Mouse (Mus musculus): ENCODE data around the gene Nxpe2. TPM values are rescaled to one million over a fixed set of nuclear protein-coding genes. Genes with fewer than 3 reads are reported as not detected.
"Not testable (repeated sequence)": the region's sequence is repeated elsewhere in the genome, so short reads cannot be mapped to it uniquely, and the experiment has no call there.

Gene Nxpe2
- polyA plus RNA-seq, 1 experiment from 2014 or later: 0.19 TPM

- H3K27me3 ChIP-seq: no peaks in the 10 kb centered on the region
- ATAC-seq (replicated peaks): no peak
- no peaks in the 10 kb centered on the region for H3K9me3 ChIP-seq
- WGBS: 50% methylated on average over 9 of the region's 9 CpGs
- H3K9ac ChIP-seq (replicated peaks): no peak overlapping the region
- no peaks in the 10 kb centered on the region for H3K36me3 ChIP-seq
- H3K4me3 ChIP-seq: no peak overlapping the region
- H3K27ac ChIP-seq (replicated peaks): no peak overlapping the region
- no peaks in the 10 kb centered on the region for H3K4me1 ChIP-seq
- H3K4me2 ChIP-seq (replicated peaks): no peak overlapping the region
Measured at GRCm38 (mm10) chr9:48345456-48345855, 7.8 kb downstream of the Nxpe2 start.

GRCm38 (mm10) chr9:48340708-48341380, 12.4 kb downstream of the Nxpe2 start:
- H3K4me2 ChIP-seq (replicated peaks): no peak overlapping the region
- WGBS: 87% methylated on average over 10 of the region's 10 CpGs
- no peaks in the 10 kb centered on the region for H3K36me3 ChIP-seq
- H3K9me3 ChIP-seq: no peaks in the 10 kb centered on the region
- ATAC-seq (replicated peaks): no peak
- no peaks in the 10 kb centered on the region for H3K27me3 ChIP-seq
- H3K4me3 ChIP-seq: no peak overlapping the region
- no peak overlapping the region for H3K9ac ChIP-seq (replicated peaks)
- no peak overlapping the region for H3K27ac ChIP-seq (replicated peaks)
- H3K4me1 ChIP-seq: no peaks in the 10 kb centered on the region

- no peak overlapping the region for H3K4me3 ChIP-seq
- no peaks in the 10 kb centered on the region for H3K9me3 ChIP-seq
- 42% methylated on average over 5 of the region's 5 CpGs for WGBS
- no peak overlapping the region for H3K27ac ChIP-seq (replicated peaks)
- H3K36me3 ChIP-seq: no peaks in the 10 kb centered on the region
- no peak overlapping the region for H3K9ac ChIP-seq (replicated peaks)
- H3K4me1 ChIP-seq: no peaks in the 10 kb centered on the region
- no peak overlapping the region for H3K4me2 ChIP-seq (replicated peaks)
- no peak for ATAC-seq (replicated peaks)
- H3K27me3 ChIP-seq: no peaks in the 10 kb centered on the region
Measured at GRCm38 (mm10) chr9:48339563-48339962, 13.7 kb downstream of the Nxpe2 start.

- H3K4me1 ChIP-seq: no peaks in the 10 kb centered on the region
- H3K36me3 ChIP-seq: no peaks in the 10 kb centered on the region
- no peak for ATAC-seq (replicated peaks)
- H3K9ac ChIP-seq (replicated peaks): no peak overlapping the region
- H3K27me3 ChIP-seq: no peaks in the 10 kb centered on the region
- no peak overlapping the region for H3K4me2 ChIP-seq (replicated peaks)
- WGBS: 86% methylated on average over 4 of the region's 4 CpGs
- H3K27ac ChIP-seq (replicated peaks): no peak overlapping the region
- H3K9me3 ChIP-seq: no peaks in the 10 kb centered on the region
- H3K4me3 ChIP-seq: no peak overlapping the region
Measured at GRCm38 (mm10) chr9:48338783-48339455, 14.3 kb downstream of the Nxpe2 start.

- Histone ChIP-seq H3K4me2 (replicated peaks) (no peak overlapping the region), H3K36me3 (no peaks in the 10 kb centered on the region), H3K27me3 (no peaks in the 10 kb centered on the region), H3K4me1 (no peaks in the 10 kb centered on the region), H3K4me3 (no peak overlapping the region), H3K9ac (replicated peaks) (no peak overlapping the region), H3K27ac (replicated peaks) (no peak overlapping the region), H3K9me3 (no peaks in the 10 kb centered on the region)
- WGBS: 93% methylated on average over 7 of the region's 7 CpGs
- ATAC-seq (replicated peaks): no peak
Measured at GRCm38 (mm10) chr9:48329597-48329996, 23.7 kb downstream of the Nxpe2 start.

GRCm38 (mm10) chr9:48326338-48326737, 26.9 kb downstream of the Nxpe2 start:
- Histone ChIP-seq H3K4me1 (no peaks in the 10 kb centered on the region), H3K9me3 (no peaks in the 10 kb centered on the region), H3K9ac (replicated peaks) (no peak overlapping the region), H3K36me3 (no peaks in the 10 kb centered on the region), H3K4me2 (replicated peaks) (no peak overlapping the region), H3K27me3 (no peaks in the 10 kb centered on the region), H3K27ac (replicated peaks) (no peak overlapping the region), H3K4me3 (no peak overlapping the region)
- WGBS: 93% methylated on average over 9 of the region's 9 CpGs
- no peak for ATAC-seq (replicated peaks)

GRCm38 (mm10) chr9:48315825-48316224, 37.4 kb downstream of the Nxpe2 start:
- H3K4me3 ChIP-seq: no peak overlapping the region
- H3K27ac ChIP-seq (replicated peaks): no peak overlapping the region
- no peak overlapping the region for H3K4me2 ChIP-seq (replicated peaks)
- no peaks in the 10 kb centered on the region for H3K27me3 ChIP-seq
- H3K36me3 ChIP-seq: no peaks in the 10 kb centered on the region
- no peaks in the 10 kb centered on the region for H3K9me3 ChIP-seq
- 86% methylated on average over 1 of the region's 1 CpGs for WGBS
- no peak for ATAC-seq (replicated peaks)
- H3K4me1 ChIP-seq: no peaks in the 10 kb centered on the region
- H3K9ac ChIP-seq (replicated peaks): no peak overlapping the region

- H3K27ac ChIP-seq (replicated peaks): no peak overlapping the region
- H3K4me3 ChIP-seq: no peak overlapping the region
- 10% methylated on average over 3 of the region's 3 CpGs for WGBS
- H3K9ac ChIP-seq (replicated peaks): no peak overlapping the region
- ATAC-seq (replicated peaks): no peak
- H3K27me3 ChIP-seq: no peaks in the 10 kb centered on the region
- no peaks in the 10 kb centered on the region for H3K36me3 ChIP-seq
- no peak overlapping the region for H3K4me2 ChIP-seq (replicated peaks)
- H3K9me3 ChIP-seq: no peaks in the 10 kb centered on the region
- H3K4me1 ChIP-seq: no peaks in the 10 kb centered on the region
Measured at GRCm38 (mm10) chr9:48314194-48314593, 39.1 kb downstream of the Nxpe2 start.

GRCm38 (mm10) chr9:48311241-48311640, 42.0 kb downstream of the Nxpe2 start:
- no peak overlapping the region for H3K4me2 ChIP-seq (replicated peaks)
- no peaks in the 10 kb centered on the region for H3K27me3 ChIP-seq
- ATAC-seq (replicated peaks): no peak
- H3K36me3 ChIP-seq: no peaks in the 10 kb centered on the region
- H3K9me3 ChIP-seq: no peaks in the 10 kb centered on the region
- H3K4me3 ChIP-seq: no peak overlapping the region
- no peak overlapping the region for H3K27ac ChIP-seq (replicated peaks)
- no peak overlapping the region for H3K9ac ChIP-seq (replicated peaks)
- WGBS: 80% methylated on average over 5 of the region's 5 CpGs
- H3K4me1 ChIP-seq: no peaks in the 10 kb centered on the region

- not testable (repeated sequence) for H3K4me2 ChIP-seq (replicated peaks); H3K4me1 ChIP-seq; H3K36me3 ChIP-seq; H3K27ac ChIP-seq (replicated peaks); H3K9me3 ChIP-seq; H3K9ac ChIP-seq (replicated peaks); H3K4me3 ChIP-seq; ATAC-seq (replicated peaks); H3K27me3 ChIP-seq
- 25% methylated on average over 5 of the region's 5 CpGs for WGBS
Measured at GRCm38 (mm10) chr9:48303564-48303963, 49.7 kb downstream of the Nxpe2 start.

- no peak overlapping the region for H3K4me3 ChIP-seq
- no peaks in the 10 kb centered on the region for H3K27me3 ChIP-seq
- no peaks in the 10 kb centered on the region for H3K36me3 ChIP-seq
- H3K27ac ChIP-seq (replicated peaks): no peak overlapping the region
- no peak overlapping the region for H3K9ac ChIP-seq (replicated peaks)
- 94% methylated on average over 7 of the region's 7 CpGs for WGBS
- no peaks in the 10 kb centered on the region for H3K4me1 ChIP-seq
- no peak overlapping the region for H3K4me2 ChIP-seq (replicated peaks)
- no peaks in the 10 kb centered on the region for H3K9me3 ChIP-seq
- ATAC-seq (replicated peaks): no peak
Measured at GRCm38 (mm10) chr9:48298983-48299382, 54.3 kb downstream of the Nxpe2 start.

GRCm38 (mm10) chr9:48294754-48295153, 58.5 kb downstream of the Nxpe2 start:
- H3K4me1 ChIP-seq: no peaks in the 10 kb centered on the region
- 66% methylated on average over 2 of the region's 2 CpGs for WGBS
- no peak overlapping the region for H3K27ac ChIP-seq (replicated peaks)
- no peaks in the 10 kb centered on the region for H3K36me3 ChIP-seq
- ATAC-seq (replicated peaks): no peak
- no peaks in the 10 kb centered on the region for H3K9me3 ChIP-seq
- H3K27me3 ChIP-seq: no peaks in the 10 kb centered on the region
- H3K4me3 ChIP-seq: no peak overlapping the region
- H3K9ac ChIP-seq (replicated peaks): no peak overlapping the region
- H3K4me2 ChIP-seq (replicated peaks): no peak overlapping the region

GRCm38 (mm10) chr9:48290281-48290680, 63.0 kb downstream of the Nxpe2 start:
- no peaks in the 10 kb centered on the region for H3K36me3 ChIP-seq
- H3K9ac ChIP-seq (replicated peaks): no peak overlapping the region
- 90% methylated on average over 1 of the region's 1 CpGs for WGBS
- no peaks in the 10 kb centered on the region for H3K27me3 ChIP-seq
- H3K4me3 ChIP-seq: no peak overlapping the region
- no peaks in the 10 kb centered on the region for H3K9me3 ChIP-seq
- no peak for ATAC-seq (replicated peaks)
- no peaks in the 10 kb centered on the region for H3K4me1 ChIP-seq
- no peak overlapping the region for H3K4me2 ChIP-seq (replicated peaks)
- no peak overlapping the region for H3K27ac ChIP-seq (replicated peaks)

All from forebrain, embryonic 15.5 days (tissue).